Mouse (Mus musculus) CD4-positive, CD25-positive, alpha-beta regulatory T cell (primary cell): Measurements from ENCODE around the gene Gm16485. TPM values are rescaled to one million over a fixed set of nuclear protein-coding genes. Genes with fewer than 3 reads are reported as not detected.

Experiments
- polyA plus RNA-seq: library from polyadenylated mRNA; unstranded; fragments of 100-300 nt; shearing (Covaris generic); gene quantifications from one replicate; pipeline ENCODE4 v1.2.1, GENCODE M21; 2017

Gene Gm16485
- not detected for polyA plus RNA-seq

GRCm38 (mm10) chr9:8971491-8971890 lies at the start of gene Gm16485:
Gene Gm16485 (plus strand): TSS chr9:8971791.

Other genes starting within 250 kb of the Gm16485 start
- not detected for gene Pgr, start 72.0 kb upstream of the Gm16485 start, polyA plus RNA-seq